Mouse (Mus musculus) heart, embryonic 10.5 days (tissue): ENCODE measurements around the gene Gm10065. TPM values are rescaled to one million over a fixed set of nuclear protein-coding genes. Genes with fewer than 3 reads are reported as not detected.

Experiments used
- DNase-seq: peaks from one replicate; pipeline ENCODE4 v3.0.0-alpha.2; 2017; ENCODE audit warnings: low spot score
- H3K27ac ChIP-seq: fragments of 300-500 bp; sonication (generic); 2 replicates; pipeline ENCODE4 v1.5.1; 2016; ENCODE audit warnings: mild to moderate bottlenecking
- H3K27me3 ChIP-seq: fragments of 300-500 bp; sonication (generic); 2 replicates; pipeline ENCODE4 v1.6.1; 2016; ENCODE audit warnings: mild to moderate bottlenecking; ENCODE audit not compliant: poor library complexity, insufficient read depth, severe bottlenecking
- H3K36me3 ChIP-seq: fragments of 300-500 bp; sonication (generic); 2 replicates; pipeline ENCODE4 v1.6.1; 2016; ENCODE audit warnings: mild to moderate bottlenecking, moderate library complexity
- H3K4me1 ChIP-seq: fragments of 300-500 bp; sonication (generic); 2 replicates; pipeline ENCODE4 v1.6.1; 2016; ENCODE audit warnings: mild to moderate bottlenecking
- H3K4me3 ChIP-seq: fragments of 300-500 bp; sonication (generic); 2 replicates; pipeline ENCODE4 v1.5.1; 2016; ENCODE audit warnings: mild to moderate bottlenecking, moderate library complexity
- H3K9me3 ChIP-seq: fragments of 300-500 bp; sonication (generic); 2 replicates; pipeline ENCODE4 v1.6.1; 2016; ENCODE audit warnings: mild to moderate bottlenecking, moderate library complexity
- WGBS: fragments of 180-500 bp; shearing (Covaris S2); methylation state at CpG from one replicate; pipeline ENCODE4 v1.1.7; 2016; 5-methylcytosine and 5-hydroxymethylcytosine counted together
- microRNA counts: library from miRNA; unstranded; fragments of <30 nt; microRNA quantifications from one replicate; lab custom pipeline; 2017
- microRNA-seq: library from miRNA; unstranded; fragments of <30 nt; microRNA quantifications from one replicate; pipeline ENCODE4, GENCODE M21; 2017
- polyA plus RNA-seq: library from polyadenylated mRNA; unstranded; fragments of >200 nt; fragmentation: Nextera tagmentation; extraction: Ambion mirVana; gene quantifications from 2 replicates; pipeline ENCODE4 v1.2.1, GENCODE M21; 2016

The Gm10065 gene
- polyA plus RNA-seq, 1 experiment from 2014 or later = not detected

DNA sequence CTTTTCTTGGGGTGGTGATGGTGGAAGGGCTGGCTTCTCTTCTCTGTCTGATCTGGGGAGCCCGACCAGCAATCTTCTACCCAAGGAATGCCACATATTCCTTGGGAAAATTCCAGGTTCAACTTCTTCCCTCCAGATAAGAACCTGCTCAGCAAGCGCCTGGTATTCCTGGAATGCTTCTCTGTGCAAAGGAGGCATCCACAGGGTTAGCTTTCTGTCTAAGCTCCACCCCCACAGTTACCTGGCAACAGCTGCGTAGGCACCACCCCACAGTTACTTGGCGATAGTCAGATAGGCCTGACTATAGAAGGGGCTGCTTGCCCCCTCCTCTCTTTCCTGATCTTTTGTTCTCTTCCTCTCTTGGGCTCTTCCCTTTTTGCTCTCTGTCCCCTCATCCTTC lies 22.9 kb downstream of the Gm10065 start:
- H3K36me3 ChIP-seq = 0 out of 2 replicates have a peak, but pooled peaks cover 3% of the 10 kb centered on the region
- 2% methylated on average over 4 of the region's 4 CpGs for WGBS
- H3K9me3 ChIP-seq = no peaks in the 10 kb centered on the region
- H3K27me3 ChIP-seq = no peaks in the 10 kb centered on the region
- H3K4me3 ChIP-seq = no peak overlapping the region
- peak; percentile 77 for DNase-seq
- peak overlapping the region; percentile 7; the same call in 1 of the 2 replicates for H3K27ac ChIP-seq
- peaks cover 16% of the 10 kb centered on the region for H3K4me1 ChIP-seq

GRCm38 (mm10) chr13:21454133-21454532 lies 25.1 kb downstream of the Gm10065 start:
- WGBS = 36% methylated on average over 3 of the region's 3 CpGs
- Histone ChIP-seq H3K27me3 (no peaks in the 10 kb centered on the region), H3K36me3 (0 out of 2 replicates have a peak, but pooled peaks cover 8% of the 10 kb centered on the region), H3K27ac (peak overlapping the region; percentile 92; the same call in 1 of the 2 replicates), H3K4me3 (peak overlapping the region; percentile 83), H3K4me1 (peaks cover 16% of the 10 kb centered on the region), H3K9me3 (no peaks in the 10 kb centered on the region)
- DNase-seq = no peak

DNA sequence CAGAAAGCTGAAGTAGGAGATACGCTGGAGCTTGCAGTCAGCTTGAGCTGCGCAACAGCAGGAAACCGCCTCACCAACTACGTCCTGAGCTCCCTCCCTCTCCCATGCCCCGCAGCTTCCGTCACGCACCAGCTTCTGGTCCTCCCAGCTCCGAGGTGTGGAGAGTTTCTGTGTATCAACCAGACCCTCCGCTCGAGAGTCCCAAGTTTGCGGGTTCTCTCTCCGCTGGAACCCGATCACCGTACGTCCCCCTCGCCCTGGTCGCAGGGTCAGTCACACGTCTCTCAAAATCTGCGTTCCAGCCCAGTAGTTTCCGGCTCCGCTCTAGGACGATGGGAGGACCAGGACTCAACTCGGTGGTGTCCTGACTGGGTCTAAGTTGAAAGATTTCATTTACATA lies 25.8 kb downstream of the Gm10065 start, which contains the start of gene Zscan26:
Gene Zscan26, minus strand, starts transcription at position 282 of the 400 bp plus-strand sequence.
- peak; percentile 92 for DNase-seq
- Histone ChIP-seq H3K27ac (peak within 1 kb of the TSS; percentile 92), H3K27me3 (no peaks in the 10 kb centered on the region), H3K4me3 (peak within 1 kb of the TSS; percentile 83), H3K4me1 (peaks cover 16% of the 10 kb centered on the region), H3K36me3 (peaks cover 13% of the 10 kb centered on the region; the same call in 1 of the 2 replicates), H3K9me3 (no peaks in the 10 kb centered on the region)
- under 1% methylated on average over 23 of the region's 23 CpGs for WGBS

GRCm38 (mm10) chr13:21453042-21453441 lies 26.2 kb downstream of the Gm10065 start:
- Histone ChIP-seq H3K4me3 (peak overlapping the region; percentile 83), H3K4me1 (peaks cover 18% of the 10 kb centered on the region), H3K27me3 (no peaks in the 10 kb centered on the region), H3K9me3 (no peaks in the 10 kb centered on the region), H3K27ac (peak overlapping the region; percentile 92), H3K36me3 (peaks cover 17% of the 10 kb centered on the region)
- 4% methylated on average over 13 of the region's 13 CpGs for whole genome bisulfite sequencing
- DNase-seq = no peak

- H3K36me3 ChIP-seq = peaks cover 64% of the 10 kb centered on the region
Observed at GRCm38 (mm10) chr13:21447856-21448614, 31.2 kb downstream of the Gm10065 start.

GRCm38 (mm10) chr13:21446796-21447195 lies 32.4 kb downstream of the Gm10065 start:
- WGBS = 87% methylated on average over 9 of the region's 9 CpGs
- no peak overlapping the region for H3K4me3 ChIP-seq
- H3K36me3 ChIP-seq = peaks cover 64% of the 10 kb centered on the region
- H3K9me3 ChIP-seq = no peaks in the 10 kb centered on the region
- H3K27me3 ChIP-seq = no peaks in the 10 kb centered on the region
- H3K27ac ChIP-seq = no peak overlapping the region
- peaks cover 3% of the 10 kb centered on the region; the same call in 1 of the 2 replicates for H3K4me1 ChIP-seq
- DNase-seq = no peak

More at GRCm38 (mm10) chr13:21447856-21448614, 31.2 kb downstream of the Gm10065 start:
- H3K4me3 ChIP-seq = no peak overlapping the region
- DNase-seq = no peak
- no peaks in the 10 kb centered on the region for H3K9me3 ChIP-seq
- no peak overlapping the region for H3K27ac ChIP-seq
- H3K4me1 ChIP-seq = peaks cover 8% of the 10 kb centered on the region
- H3K27me3 ChIP-seq = no peaks in the 10 kb centered on the region
- WGBS = 79% methylated on average over 16 of the region's 16 CpGs

DNA sequence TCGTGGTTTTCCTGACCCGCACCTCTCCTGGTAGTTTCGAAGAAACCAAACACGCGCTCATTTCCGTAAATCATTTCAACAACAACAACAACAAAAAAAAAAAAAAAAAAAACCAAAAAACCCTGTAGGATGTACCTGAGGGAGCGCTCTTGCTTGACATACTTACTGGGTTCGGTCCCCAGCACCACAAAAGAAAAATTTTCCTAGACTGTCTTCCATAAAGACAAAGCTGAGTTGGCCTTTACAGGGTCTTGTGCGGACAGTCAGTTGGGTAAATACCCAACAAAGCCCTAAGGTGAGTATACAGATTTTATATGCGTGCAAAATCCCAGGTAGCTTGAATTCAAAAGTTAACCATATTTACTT lies 38.1 kb downstream of the Gm10065 start:
- no peaks in the 10 kb centered on the region for H3K27me3 ChIP-seq
- 18% methylated on average over 10 of the region's 10 CpGs for WGBS
- no peaks in the 10 kb centered on the region for H3K9me3 ChIP-seq
- DNase-seq = no peak
- H3K4me1 ChIP-seq = no peaks in the 10 kb centered on the region
- H3K36me3 ChIP-seq = peaks cover 30% of the 10 kb centered on the region
- peak overlapping the region; percentile 91 for H3K27ac ChIP-seq
- H3K4me3 ChIP-seq = peak overlapping the region; percentile 71

GRCm38 (mm10) chr13:21440503-21441206 lies 38.6 kb downstream of the Gm10065 start, which contains the start of gene Pgbd1:
TSS of gene Pgbd1 (minus strand) at chr13:21441058.
- peak; percentile 94 for DNase-seq
- H3K36me3 ChIP-seq = peaks cover 26% of the 10 kb centered on the region
- 1% methylated on average over 32 of the region's 32 CpGs for WGBS
- peak within 1 kb of the TSS; percentile 91 for H3K27ac ChIP-seq
- H3K4me3 ChIP-seq = peak within 1 kb of the TSS; percentile 71
- H3K27me3 ChIP-seq = no peaks in the 10 kb centered on the region
- no peaks in the 10 kb centered on the region for H3K9me3 ChIP-seq
- no peaks in the 10 kb centered on the region for H3K4me1 ChIP-seq

GRCm38 (mm10) chr13:21435476-21435875 lies 43.8 kb downstream of the Gm10065 start:
- no peaks in the 10 kb centered on the region for H3K27me3 ChIP-seq
- no peak for DNase-seq
- H3K4me1 ChIP-seq = no peaks in the 10 kb centered on the region; the same call in 1 of the 2 replicates
- H3K36me3 ChIP-seq = no peaks in the 10 kb centered on the region
- H3K4me3 ChIP-seq = no peak overlapping the region
- H3K9me3 ChIP-seq = no peaks in the 10 kb centered on the region
- H3K27ac ChIP-seq = no peak overlapping the region
- 68% methylated on average over 4 of the region's 4 CpGs for WGBS

MicroRNAs within 50 kb of the gene (microRNA counts, 519-probe panel; counts per million panel counts)
- 4,001 counts per million, percentile 21 among the panel's probes with 10 or more counts for microRNA mmu-miR-1896 (lab: Ali Mortazavi, UCI)

Small RNAs within 50 kb of the gene (microRNA-seq; reads per million reads assigned to microRNA genes)
- not detected for gene Mir1896

Other genes with a start within 250 kb of the Gm10065 start
- gene Gpx5, start 186.7 kb downstream of the Gm10065 start, polyA plus RNA-seq = not detected in 2 replicates
- gene Gpx6, start 167.3 kb downstream of the Gm10065 start, polyA plus RNA-seq = not detected in 2 replicates
- not detected in 2 replicates for gene Olfr1367, start 132.5 kb downstream of the Gm10065 start, polyA plus RNA-seq
- gene Zscan12, start 116.6 kb downstream of the Gm10065 start, polyA plus RNA-seq = 8.9 and 12.5 TPM in 2 replicates
- 69.4 and 78.6 TPM in 2 replicates for gene Zkscan3, start 76.7 kb downstream of the Gm10065 start, polyA plus RNA-seq
- 2.5 and 2.9 TPM in 2 replicates for gene Pgbd1, start 38.4 kb downstream of the Gm10065 start, polyA plus RNA-seq
- gene Zscan26, start 25.7 kb downstream of the Gm10065 start, polyA plus RNA-seq = 22.7 and 27.5 TPM in 2 replicates
- gene Nkapl, start 10.9 kb downstream of the Gm10065 start, polyA plus RNA-seq = 2.0 and 2.4 TPM in 2 replicates
- 2.0 and 2.1 TPM in 2 replicates for gene Zkscan4, start 534 bp downstream of the Gm10065 start, polyA plus RNA-seq
- gene AK157302, start 15.8 kb upstream of the Gm10065 start, polyA plus RNA-seq = 0.21 and 0.53 TPM in 2 replicates
- 9.0 and 11.6 TPM in 2 replicates for gene Gm11273, start 22.0 kb upstream of the Gm10065 start, polyA plus RNA-seq
- 5.3 and 7.3 TPM in 2 replicates for gene Zkscan8, start 51.7 kb upstream of the Gm10065 start, polyA plus RNA-seq
- gene Olfr1366, start 63.4 kb upstream of the Gm10065 start, polyA plus RNA-seq = 0.05 and 0.07 TPM in 2 replicates
- 0.04 TPM in 1 of 2 replicates, not detected in the other for gene Olfr1535, start 80.5 kb upstream of the Gm10065 start, polyA plus RNA-seq
- gene Olfr1364, start 102.3 kb upstream of the Gm10065 start, polyA plus RNA-seq = not detected in 2 replicates
- not detected in 2 replicates for gene Olfr1362, start 134.6 kb upstream of the Gm10065 start, polyA plus RNA-seq
- gene Olfr11, start 163.1 kb upstream of the Gm10065 start, polyA plus RNA-seq = not detected in 2 replicates
- not detected in 2 replicates for gene Olfr1361, start 183.9 kb upstream of the Gm10065 start, polyA plus RNA-seq
- gene Olfr1360, start 198.0 kb upstream of the Gm10065 start, polyA plus RNA-seq = not detected in 2 replicates
- gene Olfr1359, start 218.7 kb upstream of the Gm10065 start, polyA plus RNA-seq = not detected in 2 replicates
- 1.4 TPM in 1 of 2 replicates, not detected in the other for gene Hist1h2bl, start 236.7 kb upstream of the Gm10065 start, polyA plus RNA-seq
- 6.3 and 11.7 TPM in 2 replicates for gene Hist1h2ai, start 237.0 kb upstream of the Gm10065 start, polyA plus RNA-seq
- 3.7 and 3.8 TPM in 2 replicates for gene Hist1h3h, start 238.2 kb upstream of the Gm10065 start, polyA plus RNA-seq
- gene Hist1h2bm, start 242.6 kb upstream of the Gm10065 start, polyA plus RNA-seq = 2.4 and 3.7 TPM in 2 replicates